Mouse (Mus musculus): Measurements from ENCODE around the gene Frmd4b. TPM values are rescaled to one million over a fixed set of nuclear protein-coding genes. Genes with fewer than 3 reads are reported as not detected.

Frmd4b gene
- polyA plus RNA-seq, 2 experiments: 5.7 to 6.4 TPM

DNA sequence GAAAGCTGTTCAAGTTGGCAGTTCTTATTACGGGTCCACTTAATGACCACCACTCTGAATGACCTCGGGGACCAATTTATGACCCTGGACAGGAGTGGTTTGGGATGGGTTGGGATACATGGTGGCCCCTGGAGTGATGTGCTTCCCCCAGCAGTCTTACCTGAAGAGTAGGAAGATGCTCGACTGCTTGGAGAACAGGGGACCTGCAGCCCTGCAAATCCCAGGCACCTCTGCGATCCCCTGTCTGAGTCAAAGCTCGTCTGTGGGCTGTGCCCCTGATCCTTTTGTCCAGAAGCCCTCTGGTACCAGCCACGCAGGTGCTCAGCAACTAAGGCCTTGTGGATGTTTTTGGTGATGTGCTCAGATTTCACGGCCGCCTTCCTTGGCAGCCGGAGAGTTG, 321.9 kb downstream of the Frmd4b start:
- ATAC-seq (ENCODE audit: insufficient read depth) (no peak), DNase-seq (ENCODE audit: low read depth in 3 of 3, low spot score in 3 of 3) (no peak)
- Histone ChIP-seq H3K4me1 (replicated peaks; ENCODE audit: control insufficient read depth in 2 of 2, insufficient read depth in 2 of 2, low read length in 1 of 2) (peaks cover 0 to 8% of the 10 kb centered on the region in 2 experiments; a peak in 1 of 4 replicates), H3K4me3 (ENCODE audit: insufficient read depth in 1 of 2, low read depth in 2 of 2, low read length in 2 of 2) (no peak overlapping the region), H3K9me3 (ENCODE audit: control insufficient read depth, low read length) (no peaks in the 10 kb centered on the region), H3K27me3 (ENCODE audit: control insufficient read depth, insufficient read depth, low read length) (no peaks in the 10 kb centered on the region), H3K4me2 (ENCODE audit: low read depth) (no peak overlapping the region), H3K36me3 (replicated peaks; ENCODE audit: control insufficient read depth, insufficient read depth, low read depth) (no peaks in the 10 kb centered on the region), H3K9ac (replicated peaks) (no peak overlapping the region), H3K27ac (no peak overlapping the region)
- 73% methylated on average over 9 of the region's 9 CpGs for WGBS (ENCODE audit: insufficient replicate concordance)
- no peak for TF ChIP-seq EP300 (IDR thresholded peaks at IDR 0.05; ENCODE audit: low read depth)
- no peak for TF ChIP-seq CTCF (IDR thresholded peaks at IDR 0.05; ENCODE audit: low read depth)

DNA sequence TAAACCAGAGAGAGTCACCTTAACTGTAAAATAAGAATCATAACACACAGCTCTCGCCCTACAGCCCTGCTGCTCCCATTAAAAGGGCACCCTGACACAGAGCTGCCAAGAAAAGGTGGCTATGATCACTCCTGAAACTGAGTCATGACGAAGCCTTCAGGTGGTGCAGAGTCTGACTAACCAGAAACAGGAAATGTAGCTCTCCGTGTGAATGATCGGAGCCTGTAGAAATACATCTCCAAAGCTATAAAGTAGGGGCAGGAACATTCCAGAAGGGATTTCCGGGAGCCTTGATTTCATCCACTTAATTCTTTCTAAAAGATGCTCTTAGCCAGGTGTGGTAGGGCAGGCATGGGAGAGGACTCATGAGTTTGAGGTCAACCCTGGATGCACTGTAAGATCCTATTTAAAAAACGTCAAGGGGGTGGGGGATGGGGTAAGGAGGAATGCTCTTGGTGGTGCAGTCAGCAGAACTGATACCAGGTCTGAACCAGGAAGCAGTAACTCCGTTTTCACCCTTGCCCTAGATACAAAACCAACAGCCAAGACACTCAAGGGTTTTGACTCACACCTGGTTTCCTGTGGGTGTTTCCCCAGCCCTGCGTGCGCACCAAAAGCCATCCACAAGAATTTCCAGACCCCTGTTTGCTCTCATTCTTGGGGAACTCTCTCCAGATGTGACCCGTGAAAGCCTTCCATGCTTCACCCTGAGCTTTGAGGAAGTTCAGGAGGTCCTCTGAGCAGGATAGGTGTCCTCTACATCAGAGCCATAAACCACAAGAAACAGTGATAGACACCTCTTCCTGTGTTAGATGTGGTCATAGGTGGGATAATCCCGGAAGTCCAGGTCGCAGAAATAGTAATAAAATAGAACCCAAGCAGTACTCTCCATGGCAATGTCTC, 323.4 kb downstream of the Frmd4b start:
- Histone ChIP-seq H3K4me3 (ENCODE audit: insufficient read depth in 1 of 2, low read depth in 2 of 2, low read length in 2 of 2) (no peak overlapping the region), H3K4me1 (replicated peaks; ENCODE audit: control insufficient read depth in 2 of 2, insufficient read depth in 2 of 2, low read length in 1 of 2) (peaks cover 0 to 8% of the 10 kb centered on the region in 2 experiments; a peak in 1 of 4 replicates), H3K27ac (no peak overlapping the region), H3K27me3 (ENCODE audit: control insufficient read depth, insufficient read depth, low read length) (no peaks in the 10 kb centered on the region), H3K9me3 (ENCODE audit: control insufficient read depth, low read length) (no peaks in the 10 kb centered on the region), H3K9ac (replicated peaks) (no peak overlapping the region), H3K36me3 (replicated peaks; ENCODE audit: control insufficient read depth, insufficient read depth, low read depth) (no peaks in the 10 kb centered on the region), H3K4me2 (ENCODE audit: low read depth) (no peak overlapping the region)
- TF ChIP-seq CTCF (IDR thresholded peaks at IDR 0.05; ENCODE audit: low read depth) (no peak), EP300 (IDR thresholded peaks at IDR 0.05; ENCODE audit: low read depth) (no peak)
- DNase-seq (ENCODE audit: low read depth in 3 of 3, low spot score in 3 of 3) (no peak), ATAC-seq (ENCODE audit: insufficient read depth) (no peak)
- 42% methylated on average over 12 of the region's 12 CpGs for WGBS (ENCODE audit: insufficient replicate concordance)

DNA sequence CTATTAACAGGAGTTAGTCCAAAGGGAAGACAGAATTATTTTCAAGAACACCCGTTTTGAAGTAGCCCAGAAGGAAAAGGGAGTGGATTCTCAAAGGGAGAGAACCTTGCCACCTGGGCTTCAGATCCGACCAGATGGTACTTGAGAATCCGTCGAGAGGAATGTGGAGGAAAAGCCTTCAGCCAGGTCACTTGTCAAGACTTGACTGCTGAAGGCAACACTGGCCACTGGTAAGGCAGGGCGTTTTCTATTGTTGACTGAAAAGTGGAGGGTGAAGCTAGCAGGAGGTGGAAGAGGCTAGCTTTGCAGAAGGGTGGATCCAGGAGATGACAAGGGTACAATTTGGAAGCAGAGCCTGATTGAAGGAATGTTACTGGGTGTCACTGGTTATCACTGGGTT, 324.4 kb downstream of the Frmd4b start:
- no peak overlapping the region for H3K27ac ChIP-seq
- TF ChIP-seq EP300 (IDR thresholded peaks at IDR 0.05; ENCODE audit: low read depth) (no peak), CTCF (IDR thresholded peaks at IDR 0.05; ENCODE audit: low read depth) (no peak)

DNA sequence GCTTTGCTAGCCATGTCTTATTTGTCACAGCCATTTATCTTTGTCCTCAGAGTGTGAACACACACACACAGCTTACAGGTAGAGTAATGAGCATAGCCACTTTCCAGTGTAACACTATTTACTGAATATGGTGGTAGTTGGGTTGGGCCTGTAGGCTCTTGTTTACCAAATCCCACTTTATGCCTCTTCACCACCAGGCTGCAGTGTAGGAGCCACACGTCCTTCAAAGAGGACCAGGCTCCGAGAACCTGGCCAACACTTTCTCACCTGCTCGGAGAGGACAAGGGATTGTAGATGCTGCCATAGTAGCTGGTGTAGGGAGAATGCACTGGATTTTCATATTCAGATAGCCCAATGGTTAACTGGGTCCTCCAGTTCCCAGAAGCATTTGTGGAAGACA, 325.2 kb downstream of the Frmd4b start:
- Histone ChIP-seq H3K9me3 (ENCODE audit: control insufficient read depth, low read length) (no peaks in the 10 kb centered on the region), H3K27me3 (ENCODE audit: control insufficient read depth, insufficient read depth, low read length) (no peaks in the 10 kb centered on the region), H3K4me2 (ENCODE audit: low read depth) (no peak overlapping the region), H3K4me1 (replicated peaks; ENCODE audit: control insufficient read depth in 2 of 2, insufficient read depth in 2 of 2, low read length in 1 of 2) (peaks cover 0 to 8% of the 10 kb centered on the region in 2 experiments; a peak in 1 of 4 replicates), H3K9ac (replicated peaks) (no peak overlapping the region), H3K36me3 (replicated peaks; ENCODE audit: control insufficient read depth, insufficient read depth, low read depth) (no peaks in the 10 kb centered on the region), H3K27ac (no peak overlapping the region), H3K4me3 (ENCODE audit: insufficient read depth in 1 of 2, low read depth in 2 of 2, low read length in 2 of 2) (no peak overlapping the region)
- DNase-seq (ENCODE audit: low read depth in 3 of 3, low spot score in 3 of 3) (no peak), ATAC-seq (ENCODE audit: insufficient read depth) (no peak)
- TF ChIP-seq CTCF (IDR thresholded peaks at IDR 0.05; ENCODE audit: low read depth) (no peak), EP300 (IDR thresholded peaks at IDR 0.05; ENCODE audit: low read depth) (no peak)
- WGBS (ENCODE audit: insufficient replicate concordance): 67% methylated on average over 3 of the region's 3 CpGs

More for the DNA sequence above, 324.4 kb downstream of the Frmd4b start:
- no peaks in the 10 kb centered on the region for H3K36me3 ChIP-seq (replicated peaks; ENCODE audit: control insufficient read depth, insufficient read depth, low read depth)
- no peaks in the 10 kb centered on the region for H3K27me3 ChIP-seq (ENCODE audit: control insufficient read depth, insufficient read depth, low read length)
- H3K4me3 ChIP-seq (ENCODE audit: insufficient read depth in 1 of 2, low read depth in 2 of 2, low read length in 2 of 2): no peak overlapping the region
- 67% methylated on average over 5 of the region's 5 CpGs for WGBS (ENCODE audit: insufficient replicate concordance)
- no peak overlapping the region for H3K4me2 ChIP-seq (ENCODE audit: low read depth)
- ATAC-seq (ENCODE audit: insufficient read depth) (no peak), DNase-seq (ENCODE audit: low read depth in 3 of 3, low spot score in 3 of 3) (no peak)
- H3K9ac ChIP-seq (replicated peaks): no peak overlapping the region
- H3K9me3 ChIP-seq (ENCODE audit: control insufficient read depth, low read length): no peaks in the 10 kb centered on the region
- peaks cover 0 to 8% of the 10 kb centered on the region in 2 experiments; a peak in 1 of 4 replicates for H3K4me1 ChIP-seq (replicated peaks; ENCODE audit: control insufficient read depth in 2 of 2, insufficient read depth in 2 of 2, low read length in 1 of 2)

DNA sequence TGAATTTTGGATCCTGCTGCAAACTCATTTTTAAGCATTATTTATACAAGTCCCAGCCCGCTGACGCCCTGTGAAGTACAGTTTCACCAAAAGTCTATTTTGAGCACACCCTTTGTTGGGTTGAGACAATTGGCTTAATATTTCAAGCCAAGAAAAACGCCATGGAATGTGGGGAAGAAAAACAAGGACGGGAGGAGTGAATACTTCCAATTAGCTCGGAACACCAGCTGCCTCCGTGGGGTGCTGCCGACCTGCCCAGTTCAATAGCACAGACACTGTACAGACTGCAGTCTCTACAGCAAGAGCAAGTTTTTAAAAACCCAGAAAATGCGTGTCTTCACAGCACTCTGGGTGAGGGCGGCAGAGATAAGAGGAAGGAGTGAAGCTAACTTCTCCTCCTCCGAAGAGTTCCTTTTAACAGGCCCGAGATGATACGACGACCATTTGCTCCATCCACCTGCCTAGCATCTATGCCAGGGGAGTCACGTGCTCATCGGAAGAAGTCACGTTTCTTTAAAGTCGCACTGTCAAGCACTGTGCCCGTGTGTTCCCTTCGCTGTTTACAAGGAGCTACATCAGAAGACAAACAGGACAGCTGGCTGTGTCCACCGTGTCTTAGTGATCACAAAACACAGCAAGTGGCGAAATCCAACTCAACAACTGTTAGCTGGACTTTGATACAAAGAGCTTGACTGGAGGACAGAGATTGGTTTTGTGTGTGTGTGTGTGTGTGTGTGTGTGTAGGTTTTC, 326.0 kb downstream of the Frmd4b start:
- no peak overlapping the region for H3K9ac ChIP-seq (replicated peaks)
- H3K4me3 ChIP-seq (ENCODE audit: insufficient read depth in 1 of 2, low read depth in 2 of 2, low read length in 2 of 2): no peak overlapping the region
- H3K9me3 ChIP-seq (ENCODE audit: control insufficient read depth, low read length): no peaks in the 10 kb centered on the region
- no peak for TF ChIP-seq CTCF (IDR thresholded peaks at IDR 0.05; ENCODE audit: low read depth)
- no peak for TF ChIP-seq EP300 (IDR thresholded peaks at IDR 0.05; ENCODE audit: low read depth)
- H3K4me1 ChIP-seq (replicated peaks; ENCODE audit: control insufficient read depth in 2 of 2, insufficient read depth in 2 of 2, low read length in 1 of 2): peaks cover 0 to 8% of the 10 kb centered on the region in 2 experiments; a peak in 1 of 4 replicates
- H3K27ac ChIP-seq: no peak overlapping the region
- no peaks in the 10 kb centered on the region for H3K27me3 ChIP-seq (ENCODE audit: control insufficient read depth, insufficient read depth, low read length)
- H3K36me3 ChIP-seq (replicated peaks; ENCODE audit: control insufficient read depth, insufficient read depth, low read depth): no peaks in the 10 kb centered on the region
- H3K4me2 ChIP-seq (ENCODE audit: low read depth): no peak overlapping the region
- WGBS (ENCODE audit: insufficient replicate concordance): 36% methylated on average over 21 of the region's 21 CpGs
- no peak for DNase-seq (ENCODE audit: low read depth in 3 of 3, low spot score in 3 of 3)
- ATAC-seq (ENCODE audit: insufficient read depth): no peak; the same call in 1 of the 2 replicates

Data from liver, embryonic 14.5 days (tissue).